Mouse (Mus musculus) forelimb bud, embryonic 11.5 days (tissue): ENCODE measurements around the gene Hand1.
A peak's percentile ranks its signal among the peaks of the same experiment; 100 is the strongest.
"Not testable (repeated sequence)": the region's sequence is repeated elsewhere in the genome, so short reads cannot be mapped to it uniquely, and the experiment has no call there.

Experiments used
- DNase-seq: peaks from one replicate; pipeline ENCODE4 v3.0.0-alpha.2; 2012; ENCODE audit warnings: low read depth, low spot score

Hand1 gene

DNA sequence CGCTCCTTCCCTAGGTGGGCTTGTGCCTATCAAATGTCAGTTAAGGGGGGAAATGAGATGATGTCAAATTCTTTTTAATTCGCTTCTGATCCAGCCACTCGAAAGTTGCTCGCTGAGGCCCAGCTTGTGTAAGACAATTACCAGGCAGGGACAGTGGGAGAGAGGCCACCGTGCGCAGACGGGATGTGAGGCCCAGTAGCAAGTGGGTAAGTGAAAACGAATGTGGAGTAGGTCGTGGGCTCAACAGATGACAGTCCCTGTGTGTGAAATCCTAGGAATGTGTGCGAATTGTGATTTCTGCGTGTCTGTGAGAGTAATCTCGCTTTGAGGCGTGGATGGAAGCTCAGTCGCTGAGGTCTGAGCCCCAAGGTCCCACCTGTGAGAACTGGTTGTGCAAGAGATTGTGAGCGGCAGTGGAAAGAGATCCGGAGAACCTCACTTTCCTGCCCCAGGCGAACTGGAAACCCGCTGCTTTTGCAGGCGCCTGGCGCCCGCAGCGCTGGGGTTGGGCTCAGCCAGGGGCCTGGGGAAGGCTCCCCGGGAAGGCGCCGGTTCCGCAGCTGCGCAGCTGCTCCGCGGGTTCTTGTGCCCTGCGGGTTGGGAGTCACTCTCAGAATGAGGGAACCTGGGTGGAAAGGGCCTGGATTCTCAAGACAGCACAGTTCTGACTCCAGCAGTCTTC, 819 bp upstream of the Hand1 start:
- DNase-seq = no peak

GRCm38 (mm10) chr11:57831861-57832260, 757 bp downstream of the Hand1 start:
- DNase-seq = no peak

- no peak for DNase-seq
These were observed 1.3 kb downstream of the Hand1 start for GRCm38 (mm10) chr11:57831281-57831781.

DNA sequence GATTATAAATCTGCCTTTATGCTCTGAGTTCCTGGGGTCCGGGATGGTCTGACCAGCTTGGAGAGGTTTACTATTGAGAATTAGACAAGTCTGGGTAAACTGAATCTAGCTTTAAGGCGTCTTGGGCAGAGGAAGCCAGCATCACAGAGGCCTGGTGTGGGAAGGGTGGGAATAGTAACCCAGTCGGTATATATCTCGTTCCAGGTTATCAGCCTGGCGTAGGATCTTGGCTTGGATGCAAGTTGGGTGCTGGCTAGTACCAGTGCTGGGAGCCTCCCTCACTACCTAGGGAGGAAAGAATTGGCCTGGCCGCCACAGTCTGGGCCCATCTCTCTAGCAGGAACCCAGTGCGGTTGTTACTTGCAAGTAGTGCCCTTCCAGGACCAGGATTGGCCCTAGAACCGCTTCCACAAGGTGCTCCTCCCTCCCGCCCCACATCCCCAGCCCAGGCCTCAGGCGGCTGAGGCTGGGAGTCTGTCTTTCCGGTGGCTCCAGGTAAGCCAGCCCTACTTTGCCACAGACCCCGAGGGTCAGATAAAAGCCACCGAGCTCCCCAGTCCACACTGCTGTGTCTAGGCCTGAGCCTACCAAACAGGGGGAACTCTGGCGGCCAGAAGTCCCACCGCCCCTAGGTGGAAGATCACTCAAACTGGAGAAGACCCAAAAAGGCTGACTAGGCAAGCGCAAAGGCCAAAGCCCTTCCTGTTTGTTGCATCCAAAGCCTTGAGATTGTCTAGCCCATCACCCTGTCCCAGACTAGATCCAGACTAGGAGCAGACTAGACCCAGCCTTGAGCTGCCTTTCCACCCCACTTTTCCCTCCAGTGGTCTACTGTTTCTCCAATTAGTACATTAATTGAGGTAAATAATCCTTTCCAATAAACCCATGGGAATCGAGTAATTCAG, 2.5 kb downstream of the Hand1 start:
- no peak for DNase-seq

DNA sequence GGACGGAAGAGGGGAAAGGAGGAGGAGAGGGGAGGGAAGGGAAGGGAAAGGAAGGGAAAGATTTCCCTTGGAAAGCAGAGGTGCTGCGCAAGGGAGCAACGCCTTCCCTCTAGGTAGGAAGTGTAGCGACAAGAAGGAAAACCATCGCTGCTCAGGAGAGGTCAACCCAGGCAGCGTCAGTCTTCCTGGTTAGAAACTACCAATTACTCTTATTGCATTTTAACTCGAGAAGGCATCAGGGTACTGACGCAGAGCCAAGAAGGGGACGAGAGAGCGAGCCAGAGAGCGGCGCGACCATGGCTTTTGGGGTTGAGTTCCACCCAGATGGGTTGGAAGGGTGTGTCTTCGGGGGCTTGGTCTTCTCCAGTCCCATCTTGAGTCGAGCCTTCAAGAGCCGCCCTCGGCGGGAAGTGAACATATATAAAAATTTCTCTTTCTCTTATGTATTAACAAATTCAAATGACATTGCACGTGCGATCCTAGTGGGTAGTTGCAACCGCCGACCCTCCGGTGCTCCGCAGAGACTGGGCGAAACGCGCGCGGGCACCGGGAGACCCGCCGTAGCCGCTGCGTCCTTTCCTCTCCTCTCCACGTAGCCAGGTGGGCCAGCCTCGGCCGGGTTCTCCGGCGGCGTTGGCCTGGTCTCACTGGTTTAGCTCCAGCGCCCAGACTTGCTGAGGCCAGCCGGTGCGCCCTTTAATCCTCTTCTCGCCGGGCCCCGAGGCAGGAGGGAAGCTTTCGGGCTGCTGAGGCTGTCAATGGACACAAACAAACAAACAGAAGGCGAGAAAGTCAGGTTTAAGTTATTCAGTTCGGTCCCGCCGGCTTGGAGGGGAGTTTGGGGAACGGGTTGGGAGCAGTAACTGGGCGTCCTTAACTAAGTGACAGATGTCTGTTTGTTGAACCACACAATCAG, 3.4 kb downstream of the Hand1 start:
- no peak for DNase-seq

DNA sequence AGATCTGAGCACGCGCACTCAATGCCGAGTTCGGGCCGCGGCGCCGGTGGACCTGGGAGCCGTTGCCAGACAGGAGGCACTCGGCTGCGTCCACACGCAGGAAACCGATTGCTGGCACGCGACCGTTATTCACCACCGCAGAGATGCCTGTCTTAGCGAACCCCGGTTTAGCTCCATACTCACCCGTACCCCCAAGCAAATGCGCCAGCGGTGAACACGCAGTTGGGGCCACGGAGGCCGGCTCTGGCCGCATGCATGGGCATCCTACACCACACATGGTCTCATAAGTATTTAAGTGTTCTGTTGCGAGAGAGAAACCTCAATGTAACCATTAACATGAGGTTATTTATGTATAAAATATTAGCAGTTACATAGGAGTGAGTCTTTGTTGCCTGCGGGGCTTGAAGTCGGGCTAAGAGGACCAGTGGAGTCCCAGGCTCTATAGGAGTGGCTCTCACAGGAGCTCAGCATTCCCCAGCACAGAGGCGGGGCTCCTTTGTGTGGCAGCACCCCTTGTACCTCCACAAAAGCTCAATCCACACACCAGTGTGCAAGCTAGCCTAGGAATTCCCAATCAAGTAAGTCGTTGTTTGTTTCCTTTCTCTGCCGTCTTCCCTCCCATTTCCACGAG, 4.6 kb downstream of the Hand1 start:
- DNase-seq = no peak

DNA sequence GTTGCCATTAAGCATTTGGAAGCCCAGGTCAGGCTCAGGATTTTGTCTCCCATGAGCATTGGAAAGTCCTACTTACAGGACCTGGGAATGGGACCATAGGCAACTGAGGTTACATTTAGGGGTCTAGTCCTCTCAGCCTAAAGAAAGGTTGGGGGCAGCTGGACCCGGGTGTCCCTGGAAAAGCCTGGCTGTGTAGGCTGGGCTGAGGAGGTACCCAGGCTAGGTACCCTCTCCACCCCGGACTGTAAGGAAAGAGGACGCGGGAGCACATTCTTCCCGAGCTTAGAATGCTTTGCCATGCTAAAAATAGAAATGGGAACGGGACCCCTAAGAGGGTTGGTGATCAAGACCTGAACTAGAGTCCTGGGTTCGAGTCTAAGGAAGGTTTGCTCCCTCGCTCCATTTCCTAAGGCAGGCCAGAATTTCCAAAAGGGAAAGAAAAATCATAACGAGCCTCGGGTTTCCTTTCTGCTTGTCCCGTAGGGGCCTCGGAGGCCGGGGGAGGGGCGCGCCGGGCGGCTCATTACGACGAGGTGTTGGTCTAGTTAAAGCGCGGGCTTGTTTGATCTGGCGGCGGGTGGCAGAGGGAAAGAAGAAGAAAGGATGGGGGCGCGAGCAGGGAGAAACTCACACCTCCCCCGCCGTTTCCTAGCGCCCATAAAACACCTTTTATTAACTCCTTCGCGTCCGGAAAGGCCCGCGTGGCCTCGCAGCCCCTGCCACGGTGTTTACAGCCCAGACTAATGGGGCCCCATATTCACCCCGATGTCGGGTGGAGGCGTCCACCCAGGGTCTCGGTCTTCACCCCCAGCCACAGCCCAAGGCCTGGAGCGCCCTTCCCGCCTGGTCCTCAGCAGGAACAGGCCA, 5.3 kb downstream of the Hand1 start:
- peak; percentile 72 for DNase-seq

DNA sequence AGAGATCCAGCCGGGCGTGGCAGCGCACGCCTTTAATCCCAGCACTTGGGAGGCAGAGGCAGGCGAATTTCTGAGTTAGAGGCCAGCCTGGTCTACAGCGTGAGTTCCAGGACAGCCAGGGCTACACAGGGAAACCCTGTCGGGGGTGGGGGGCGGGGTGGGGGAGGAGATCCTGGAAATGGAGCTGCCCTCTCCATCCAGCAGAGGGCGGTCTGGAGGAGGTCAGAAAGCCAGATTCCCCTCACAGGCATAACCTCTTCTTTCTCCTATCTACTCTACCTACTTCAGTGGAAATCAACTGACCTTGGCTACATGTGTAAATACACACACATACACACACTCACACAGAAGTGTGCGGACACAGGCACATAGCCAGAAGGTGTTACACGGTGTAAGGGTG, 7.4 kb downstream of the Hand1 start:
- not testable (repeated sequence) for DNase-seq

DNA sequence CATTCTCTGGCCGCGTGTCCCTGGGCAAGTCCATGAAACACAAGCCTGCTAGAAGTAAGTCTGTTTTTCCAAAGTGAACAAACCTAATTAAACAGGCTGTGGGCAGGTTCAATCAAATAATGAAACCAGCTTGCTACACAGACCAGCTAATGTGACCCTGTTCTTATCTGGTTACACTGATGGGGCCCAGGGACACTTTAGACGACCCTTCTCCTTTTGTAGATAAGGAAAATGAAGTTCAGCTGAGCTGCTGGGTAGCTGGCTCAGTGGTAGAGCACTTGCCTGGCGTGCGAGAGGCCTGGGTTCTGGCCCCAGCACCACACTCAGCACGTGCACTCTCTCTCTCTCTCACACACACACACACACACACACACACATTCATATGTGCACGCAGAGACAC, 8.9 kb downstream of the Hand1 start:
- DNase-seq = no peak

DNA sequence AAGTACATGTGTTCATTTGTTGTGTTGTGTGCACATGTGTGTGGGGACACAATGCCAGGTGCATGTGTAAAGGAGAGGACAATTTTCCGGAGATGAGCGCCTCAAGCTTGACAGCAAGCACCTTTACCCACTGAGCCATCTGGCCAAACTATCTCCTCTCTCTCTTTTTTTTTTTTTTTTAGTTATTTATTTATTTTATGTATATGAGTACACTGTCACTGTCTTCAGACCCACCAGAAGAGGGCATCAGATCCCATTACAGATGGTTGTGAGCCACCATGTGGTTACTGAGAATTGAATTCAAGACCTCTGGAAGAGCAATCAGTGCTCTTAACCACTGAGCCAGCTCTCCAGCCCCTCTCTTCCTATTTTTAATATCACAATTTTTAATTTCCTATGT, 9.5 kb downstream of the Hand1 start:
- not testable (repeated sequence) for DNase-seq

DNA sequence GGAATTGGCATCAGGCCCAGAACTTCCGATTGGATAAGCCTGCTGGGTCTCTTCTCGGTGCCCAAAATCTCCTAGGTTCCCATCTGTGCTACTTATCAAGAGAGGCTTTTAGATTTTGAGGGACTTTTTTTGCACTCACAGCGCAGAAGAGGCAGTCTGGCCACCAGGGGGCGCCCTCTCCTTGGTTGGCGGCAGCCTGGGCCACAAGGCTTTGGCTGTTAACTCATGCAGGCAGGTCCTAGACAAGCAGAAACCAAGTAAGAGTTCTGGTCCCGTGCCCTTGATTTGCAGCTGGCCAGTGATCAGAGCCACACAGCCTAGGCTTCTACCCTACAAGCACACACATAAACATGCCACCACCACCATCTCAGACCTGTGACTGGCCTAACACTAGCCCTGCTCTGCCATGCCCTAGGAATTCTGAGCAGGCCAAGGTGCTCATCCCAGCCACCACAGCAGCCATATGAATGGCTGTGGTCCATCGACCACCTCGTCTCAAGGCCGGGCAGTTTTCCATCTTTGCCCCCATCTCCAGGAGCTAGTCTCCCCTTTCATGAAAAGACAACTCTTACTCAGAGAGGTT, 12.5 kb downstream of the Hand1 start:
- peak; percentile 81 for DNase-seq

- DNase-seq = no peak
These were observed 14.4 kb downstream of the Hand1 start for GRCm38 (mm10) chr11:57818189-57818588.

DNA sequence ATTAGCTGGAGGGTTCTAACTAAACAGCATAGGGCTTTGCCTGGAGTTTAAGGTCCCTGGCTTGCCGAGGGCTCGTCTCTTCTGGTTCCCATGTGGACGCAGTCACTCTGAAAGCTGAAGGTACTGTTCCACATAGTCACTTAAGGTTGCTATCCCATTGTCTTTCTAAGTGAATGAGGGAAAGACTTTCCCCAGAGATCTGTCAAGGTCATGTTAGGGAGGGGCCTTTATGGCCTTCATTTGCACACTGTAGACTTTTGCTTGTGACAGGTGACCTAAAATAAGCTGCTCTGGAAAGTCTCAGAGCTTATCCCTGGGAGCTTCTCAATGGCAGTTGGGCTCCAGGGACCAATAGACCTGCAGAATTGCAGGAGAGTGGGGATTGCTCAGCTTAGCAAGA, 19.0 kb downstream of the Hand1 start:
- DNase-seq = no peak

GRCm38 (mm10) chr11:57812212-57812611, 20.4 kb downstream of the Hand1 start:
- no peak for DNase-seq

DNA sequence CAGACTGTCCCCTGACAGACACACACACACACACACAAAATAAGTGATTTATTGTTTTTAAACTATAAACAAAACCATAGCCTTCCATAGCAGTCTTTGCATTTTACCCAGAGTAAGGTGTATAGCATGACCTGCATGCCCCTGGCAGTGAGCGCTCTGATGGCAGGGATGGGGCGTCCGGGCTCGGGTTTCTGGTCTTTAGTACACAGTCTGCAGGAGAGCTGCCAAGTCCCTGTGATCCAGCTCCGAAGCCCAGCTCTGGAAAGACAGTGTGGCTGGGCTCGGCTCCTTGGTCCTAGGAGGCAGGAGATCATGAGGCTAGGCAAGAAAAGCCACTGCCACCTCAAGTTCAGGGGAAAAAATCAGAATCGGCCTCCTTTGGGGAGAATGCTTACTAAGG, 21.6 kb downstream of the Hand1 start:
- DNase-seq = no peak

DNA sequence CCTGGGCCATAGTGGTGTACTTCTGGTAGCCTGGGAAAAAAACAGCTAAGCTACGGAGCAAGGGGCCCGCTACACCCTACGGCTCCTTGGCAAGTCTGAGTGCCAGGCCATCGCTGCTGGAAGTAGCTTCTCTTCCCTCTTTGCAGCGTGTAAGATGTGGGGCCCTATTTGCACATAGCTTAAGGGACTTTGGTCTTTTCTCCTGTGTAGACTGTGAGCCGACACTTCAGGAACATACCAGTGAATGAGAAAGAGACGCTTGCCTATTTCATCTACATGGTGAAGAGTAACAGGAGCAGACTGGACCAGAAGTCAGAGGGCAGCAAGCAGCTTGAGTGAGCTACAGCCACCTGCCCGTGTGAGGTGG, 22.9 kb downstream of the Hand1 start:
- no peak for DNase-seq

GRCm38 (mm10) chr11:57809017-57809731, 23.4 kb downstream of the Hand1 start:
- DNase-seq = no peak

GRCm38 (mm10) chr11:57805047-57805446, 27.6 kb downstream of the Hand1 start:
- DNase-seq = no peak

DNA sequence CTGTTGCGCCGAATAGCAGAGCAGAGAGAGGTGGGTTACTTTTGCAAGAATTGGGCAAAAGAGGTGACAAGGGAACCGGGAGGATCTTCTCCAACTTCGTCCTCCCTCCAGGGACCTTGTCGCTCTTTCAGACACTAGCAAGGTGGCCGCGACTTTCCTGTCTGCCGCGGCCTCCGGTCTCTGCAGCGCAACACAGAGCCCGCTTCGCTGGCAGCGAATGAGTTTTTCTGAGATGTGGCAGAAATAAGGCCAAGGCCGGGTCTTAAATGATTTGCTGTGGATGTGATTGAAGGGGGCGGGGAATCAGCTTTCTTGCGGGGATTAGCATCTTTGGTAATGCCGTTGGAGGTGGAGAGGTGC, 30.1 kb downstream of the Hand1 start:
- no peak for DNase-seq
